Mouse (Mus musculus): Measurements from ENCODE around the gene Apaf1. TPM values are rescaled to one million over a fixed set of nuclear protein-coding genes. Genes with fewer than 3 reads are reported as not detected.

The Apaf1 gene
- total RNA-seq (2021) = 10 to 100 TPM; 12.7 to 15.4 TPM
- long read RNA-seq, experiment 1, full-length matches to known transcripts = 1 of 7 reads
- long read RNA-seq, experiment 1, partial matches to known transcripts = 4 of 7 reads
- long read RNA-seq, experiment 1, other reads (novel, unspliced or antisense) = 2 of 7 reads
- long read RNA-seq, experiment 2, full-length matches to known transcripts = 3 of 12 reads
- long read RNA-seq, experiment 2, partial matches to known transcripts = 5 of 12 reads
- long read RNA-seq, experiment 2, other reads (novel, unspliced or antisense) = 4 of 12 reads

- Histone ChIP-seq H3K4me3 (peak within 1 kb of the TSS; percentile 95), H3K27ac (peak within 1 kb of the TSS; percentile 86)
- peak; percentile 99 to 100 for DNase-seq (ENCODE audit: low spot score in 2 of 2)
- no peak for TF ChIP-seq CTCF (conservative IDR thresholded peaks at IDR 0.05)
Observed at GRCm38 (mm10) chr10:91082550-91083392, at the start of gene Apaf1, which contains the start of gene Ikbip. TSS of gene Apaf1 (minus strand) at chr10:91082770. TSS of gene Ikbip (plus strand) at chr10:91082940.

DNA sequence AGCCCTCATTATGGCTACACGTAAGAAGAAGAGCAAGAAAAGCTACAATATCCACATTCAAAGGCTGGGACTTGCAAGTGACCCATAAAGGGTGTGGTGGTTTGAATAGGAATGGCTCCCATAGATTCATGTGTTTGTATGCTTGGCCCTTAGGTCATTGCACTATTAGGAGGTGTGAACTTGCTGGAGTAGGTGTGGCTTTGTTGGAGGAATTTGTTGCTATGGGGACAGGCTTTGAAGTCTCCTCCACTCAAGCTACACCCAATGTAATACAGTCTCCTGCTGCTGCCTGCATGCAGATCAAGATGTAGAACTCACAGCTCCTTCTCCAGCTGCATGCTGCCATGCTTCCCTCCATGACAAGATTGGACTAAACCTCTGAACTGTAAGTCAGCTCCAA is 49.0 kb upstream of the Apaf1 start:
- TF ChIP-seq CTCF (conservative IDR thresholded peaks at IDR 0.05) = no peak
- DNase-seq (ENCODE audit: low spot score in 2 of 2) = no peak
- Histone ChIP-seq H3K27ac (no peak overlapping the region), H3K4me3 (no peak overlapping the region)

DNA sequence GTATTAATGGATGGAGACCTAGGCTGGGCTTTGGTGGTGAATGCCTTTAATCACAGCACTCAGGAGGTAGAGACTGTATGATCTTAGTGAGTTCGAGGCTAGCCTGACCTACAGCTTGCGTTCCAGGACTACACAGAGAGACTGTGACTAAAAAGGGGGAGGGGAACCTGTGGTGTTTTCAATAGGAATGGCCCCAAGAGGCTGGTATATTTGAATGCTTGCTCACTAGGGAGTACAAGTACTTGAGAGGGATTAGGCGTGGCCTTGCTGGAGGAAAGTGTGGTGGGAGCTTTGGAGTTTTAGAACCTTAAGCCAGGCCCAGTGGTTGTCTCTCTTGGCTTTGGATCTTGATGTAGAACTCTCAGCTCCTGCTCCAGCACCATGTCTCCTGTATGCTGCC is 48.2 kb upstream of the Apaf1 start:
- Histone ChIP-seq H3K4me3 (no peak overlapping the region), H3K27ac (no peak overlapping the region)
- no peak for DNase-seq (ENCODE audit: low spot score in 2 of 2)
- no peak for TF ChIP-seq CTCF (conservative IDR thresholded peaks at IDR 0.05)

DNA sequence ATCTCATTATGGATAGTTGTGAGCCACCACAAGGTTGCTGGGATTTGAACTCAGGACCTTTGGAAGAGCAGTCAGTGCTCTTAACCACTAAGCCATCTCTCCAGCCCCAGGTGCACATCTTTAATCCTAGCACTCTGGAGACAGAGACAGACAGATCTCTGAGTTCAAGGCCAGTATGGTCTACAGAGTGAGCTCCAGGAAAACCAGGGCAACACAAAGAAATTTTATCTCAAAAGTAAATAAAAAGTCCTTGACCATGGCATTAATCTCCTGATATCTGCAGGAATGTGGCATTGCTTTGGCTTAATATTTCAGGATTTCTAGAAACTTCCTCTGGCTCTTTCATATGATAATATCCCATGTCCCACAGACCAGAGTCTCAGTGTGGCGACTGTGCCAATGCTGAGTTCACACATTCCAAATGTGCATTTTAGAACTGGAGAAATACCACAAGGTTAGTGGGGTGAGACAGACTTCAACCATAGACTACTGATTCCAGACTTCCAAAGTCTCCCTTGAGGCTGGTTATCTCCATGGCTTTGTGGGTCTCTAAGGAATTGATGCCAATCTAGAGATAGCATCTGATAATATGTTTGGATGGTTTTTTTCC is 46.1 kb upstream of the Apaf1 start:
- TF ChIP-seq CTCF (conservative IDR thresholded peaks at IDR 0.05) = no peak
- Histone ChIP-seq H3K4me3 (no peak overlapping the region), H3K27ac (no peak overlapping the region)
- no peak for DNase-seq (ENCODE audit: low spot score in 2 of 2)

- no peak for TF ChIP-seq CTCF (conservative IDR thresholded peaks at IDR 0.05)
- DNase-seq (ENCODE audit: low spot score in 2 of 2) = no peak
- no peak overlapping the region for H3K27ac ChIP-seq
- H3K4me3 ChIP-seq = no peak overlapping the region
Observed at GRCm38 (mm10) chr10:91127395-91127794, 44.8 kb upstream of the Apaf1 start.

DNA sequence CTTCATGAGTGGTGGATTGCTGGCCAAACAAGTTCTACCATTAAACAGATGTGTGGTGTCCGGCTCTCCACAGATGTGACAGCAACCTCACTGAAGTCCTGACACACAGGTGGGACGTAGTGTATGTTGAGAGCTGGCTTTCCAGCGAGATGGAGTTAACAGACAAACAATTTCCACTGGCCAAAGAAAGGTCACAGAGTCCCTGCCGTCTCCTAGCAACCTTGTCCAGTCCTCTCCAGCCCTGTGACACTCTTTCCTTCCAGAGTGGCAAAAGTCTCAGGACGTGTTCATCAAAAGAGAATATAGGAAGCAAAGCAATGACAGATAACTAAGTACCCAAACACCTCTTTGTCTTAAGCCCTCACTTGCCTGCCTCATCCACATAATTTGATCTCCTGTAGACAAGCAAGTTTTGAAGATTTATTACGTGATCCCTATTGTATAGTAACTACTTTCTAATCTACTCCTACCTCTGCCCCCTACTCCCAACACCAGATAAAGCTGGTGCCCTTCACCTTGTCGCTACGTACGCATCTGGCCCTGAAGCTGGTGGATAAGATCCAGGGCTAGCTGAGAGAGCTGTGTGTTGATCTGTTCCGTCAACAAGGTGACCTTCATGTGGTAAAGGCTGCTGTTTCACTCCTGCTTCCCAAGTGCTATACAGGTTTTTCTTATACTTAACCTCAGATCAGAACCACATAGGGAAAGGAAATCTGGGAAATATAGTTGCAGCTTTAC is 44.2 kb upstream of the Apaf1 start:
- TF ChIP-seq CTCF (conservative IDR thresholded peaks at IDR 0.05) = no peak
- no peak overlapping the region for H3K27ac ChIP-seq
- H3K4me3 ChIP-seq = no peak overlapping the region
- no peak for DNase-seq (ENCODE audit: low spot score in 2 of 2)

DNA sequence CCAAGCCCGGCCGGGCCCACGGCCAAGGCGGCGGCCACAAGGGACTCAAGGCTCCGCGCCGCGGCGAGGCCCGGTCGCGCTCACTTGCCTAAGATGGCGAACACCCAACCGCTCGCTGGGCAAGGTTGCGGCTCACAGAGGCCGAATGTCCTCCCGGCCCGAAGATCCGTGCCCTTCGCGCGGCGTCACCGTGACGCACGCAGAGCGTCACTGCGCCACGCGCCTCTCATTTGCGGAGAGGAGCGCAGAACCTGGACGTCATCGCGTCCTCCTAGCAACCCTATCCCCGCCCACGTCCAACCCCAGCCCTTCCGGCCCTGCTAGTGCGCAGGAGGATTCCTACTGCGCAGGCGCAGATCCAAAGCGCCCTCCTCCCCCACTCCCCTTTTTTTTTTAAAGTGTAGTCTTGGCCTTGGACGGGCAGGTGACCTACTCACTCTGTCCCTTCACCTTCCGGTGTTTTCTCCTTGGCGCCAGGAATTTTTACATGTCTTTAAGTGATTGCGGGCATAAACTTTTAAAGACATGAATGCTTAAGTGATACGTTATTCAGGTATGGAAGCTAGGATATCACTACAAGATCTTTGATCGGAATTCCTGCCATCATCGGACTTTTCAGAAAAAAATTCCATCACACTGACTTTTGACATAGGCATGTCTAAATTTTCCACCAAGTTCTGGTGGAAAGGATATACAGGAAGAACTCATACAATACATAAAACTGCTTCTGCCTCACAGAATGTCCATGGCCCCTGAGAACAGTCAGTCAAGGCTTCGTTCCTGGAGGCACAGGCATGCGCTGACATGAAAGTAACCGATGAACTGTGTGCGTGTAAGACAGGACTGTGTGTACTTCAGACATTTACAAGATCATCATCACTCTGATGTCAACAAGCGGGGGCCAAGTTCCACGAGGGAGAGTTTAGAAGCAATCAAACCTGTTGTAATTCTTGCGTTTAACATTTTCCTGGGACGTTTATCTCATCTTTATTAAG is 41.6 kb upstream of the Apaf1 start, which contains the start of gene Slc25a3:
TSS of gene Slc25a3 (minus strand) at position 232 of the 995 bp plus-strand sequence.
- peak within 1 kb of the TSS; percentile 95 for H3K4me3 ChIP-seq
- peak; percentile 99 for DNase-seq (ENCODE audit: low spot score in 2 of 2)
- H3K27ac ChIP-seq = peak within 1 kb of the TSS; percentile 100
- TF ChIP-seq CTCF (conservative IDR thresholded peaks at IDR 0.05) = no peak

GRCm38 (mm10) chr10:91123281-91123827 is 40.8 kb upstream of the Apaf1 start:
- TF ChIP-seq CTCF (conservative IDR thresholded peaks at IDR 0.05) = no peak
- DNase-seq (ENCODE audit: low spot score in 2 of 2) = peak in 1 of 2 experiments; percentile 21
- Histone ChIP-seq H3K4me3 (peak overlapping the region; percentile 95), H3K27ac (peak overlapping the region; percentile 100)

- DNase-seq (ENCODE audit: low spot score in 2 of 2) = no peak
- peak overlapping the region; percentile 100 for H3K27ac ChIP-seq
- H3K4me3 ChIP-seq = peak overlapping the region; percentile 95
- no peak for TF ChIP-seq CTCF (conservative IDR thresholded peaks at IDR 0.05)
Observed at GRCm38 (mm10) chr10:91122646-91123045, 40.1 kb upstream of the Apaf1 start.

DNA sequence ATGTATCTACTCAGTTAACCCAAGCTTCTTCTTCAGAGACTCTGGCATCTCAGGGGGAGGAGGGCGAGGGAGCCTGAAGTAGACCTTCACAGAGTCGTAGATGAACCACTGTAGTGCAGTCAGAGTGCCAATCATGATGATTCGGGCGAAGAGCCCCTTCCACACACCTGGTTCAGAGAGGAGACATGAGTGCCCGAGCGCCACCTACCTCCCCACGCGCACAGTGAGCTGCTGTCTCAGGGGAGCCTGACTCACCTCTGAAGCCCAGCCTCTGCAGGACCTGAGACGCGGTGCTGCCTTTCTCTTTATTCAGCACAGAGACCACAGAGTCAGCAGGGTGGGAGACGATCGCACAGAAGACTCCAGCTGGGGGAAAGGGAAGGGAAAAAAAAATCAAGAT is 34.4 kb upstream of the Apaf1 start:
- no peak overlapping the region for H3K27ac ChIP-seq
- no peak for DNase-seq (ENCODE audit: low spot score in 2 of 2)
- H3K4me3 ChIP-seq = no peak overlapping the region
- TF ChIP-seq CTCF (conservative IDR thresholded peaks at IDR 0.05) = no peak

DNA sequence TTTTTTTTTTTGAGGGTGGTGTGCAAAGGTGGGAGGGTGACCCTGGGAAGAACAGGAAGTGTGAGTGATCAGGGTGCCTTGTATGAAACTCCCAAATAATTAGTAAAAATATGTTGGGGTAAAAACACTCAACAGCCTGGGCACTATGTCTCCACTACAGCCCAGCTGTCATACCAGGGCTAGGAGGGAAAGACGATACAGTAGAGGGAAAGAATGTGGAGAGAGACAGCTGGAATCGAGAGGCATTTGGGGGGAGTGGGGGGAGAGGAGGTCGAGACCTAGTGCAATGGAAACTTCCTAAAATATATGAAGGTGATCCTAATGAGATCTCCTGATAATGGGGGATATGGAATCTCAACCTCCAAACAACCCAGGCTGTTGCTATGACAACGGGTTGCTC is 27.3 kb upstream of the Apaf1 start:
- Histone ChIP-seq H3K4me3 (no peak overlapping the region), H3K27ac (no peak overlapping the region)
- DNase-seq (ENCODE audit: low spot score in 2 of 2) = no peak
- TF ChIP-seq CTCF (conservative IDR thresholded peaks at IDR 0.05) = no peak

Data from layer of hippocampus, adult 2 months (tissue).